Mouse (Mus musculus): ENCODE results near the gene Cfc1. TPM values are rescaled to one million over a fixed set of nuclear protein-coding genes. Genes with fewer than 3 reads are reported as not detected.
"Not testable (repeated sequence)": the region's sequence is repeated elsewhere in the genome, so short reads cannot be mapped to it uniquely, and the experiment has no call there.

Cfc1 gene
- not detected for total RNA-seq (2021)
- long read RNA-seq, experiment 1, result 0 reads
- long read RNA-seq, experiment 2, result 0 reads

GRCm38 (mm10) chr1:34535043-34535698, at the start of gene Cfc1:
Gene Cfc1, plus strand, starts transcription at chr1:34535648.
- DNase-seq (ENCODE audit: low spot score in 2 of 2); intact Hi-C loops (cut with DNase I): not testable (repeated sequence)

DNA sequence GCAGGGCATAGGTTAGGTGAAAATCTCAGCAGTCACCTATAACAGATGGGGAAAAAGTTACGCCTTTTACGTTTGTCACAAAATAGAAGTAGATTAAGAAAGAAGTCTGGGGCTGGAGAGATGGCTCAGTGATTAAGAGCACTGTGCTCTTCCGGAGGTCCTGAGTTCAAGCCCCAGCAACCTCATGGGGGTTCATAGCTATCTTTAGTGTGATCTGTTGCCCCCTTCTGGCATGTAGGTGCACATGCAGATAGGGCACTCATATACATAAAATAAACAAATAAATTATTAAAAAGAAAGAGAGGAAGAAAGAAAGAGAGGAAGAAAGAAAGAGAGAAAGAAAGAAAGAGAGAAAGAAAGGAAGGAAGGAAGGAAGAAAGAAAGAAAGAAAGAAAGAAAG, 48.1 kb upstream of the Cfc1 start:
- no peak for DNase-seq (ENCODE audit: low spot score in 2 of 2)
- intact Hi-C loops (cut with DNase I), result no loop called here

DNA sequence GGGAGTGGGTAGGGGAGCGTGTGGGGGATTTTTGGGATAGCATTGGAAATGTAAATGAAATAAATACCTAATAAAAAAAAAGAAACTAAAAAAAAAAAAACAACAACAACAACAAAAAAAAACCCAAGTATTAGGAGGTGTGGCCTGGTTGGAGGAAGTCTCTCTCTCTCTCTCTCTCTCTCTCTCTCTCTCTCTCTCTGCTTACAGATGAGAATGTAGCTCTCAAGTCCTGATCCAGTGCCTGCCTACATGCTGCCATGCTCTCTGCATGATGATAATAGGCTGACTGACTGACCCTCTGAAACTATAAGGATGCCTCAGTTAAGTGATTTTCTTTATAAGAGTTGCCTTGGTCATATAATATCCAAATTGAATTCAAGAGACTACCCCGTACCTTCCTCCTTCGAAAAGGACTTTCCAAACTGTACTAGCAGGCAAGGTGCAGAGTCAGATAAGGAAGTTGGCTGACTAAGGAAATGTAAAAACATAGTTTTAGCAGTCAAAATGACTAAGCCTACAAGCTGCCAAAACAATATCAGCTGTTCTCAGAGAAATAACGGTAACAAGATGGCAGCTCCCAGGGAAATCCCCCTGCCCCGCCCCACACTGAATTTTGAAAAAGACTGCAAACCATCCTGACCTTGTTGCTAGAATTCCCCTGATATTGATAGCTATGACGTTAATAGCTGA, 45.5 kb upstream of the Cfc1 start:
- intact Hi-C loops (cut with DNase I), result no loop called here

GRCm38 (mm10) chr1:34491480-34491879, 44.0 kb upstream of the Cfc1 start:
- DNase-seq (ENCODE audit: low spot score in 2 of 2), result no peak
- intact Hi-C loops (cut with DNase I), result no loop called here

More for the DNA sequence above, 45.5 kb upstream of the Cfc1 start:
- no peak for DNase-seq (ENCODE audit: low spot score in 2 of 2)

DNA sequence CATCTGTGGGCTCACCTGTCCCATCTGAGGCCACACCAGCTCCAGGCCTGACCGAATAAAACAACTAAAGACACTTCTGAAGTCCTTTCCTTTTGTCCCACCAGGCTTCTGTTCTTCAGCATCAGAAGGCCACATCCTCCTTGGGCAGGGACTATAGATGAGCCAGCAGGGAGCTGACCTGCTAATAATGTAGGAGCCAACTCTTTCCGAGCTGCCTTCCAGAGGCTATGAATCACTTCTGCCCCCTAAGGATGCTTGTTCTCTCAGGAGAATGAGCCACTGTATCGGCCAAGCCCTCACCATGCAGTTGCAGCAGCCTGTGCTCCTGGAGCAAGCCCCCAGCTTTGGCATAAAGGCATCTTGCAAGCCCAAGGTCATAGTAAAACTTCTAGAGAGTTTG, 32.5 kb upstream of the Cfc1 start:
- no peak for DNase-seq (ENCODE audit: low spot score in 2 of 2)
- intact Hi-C loops (cut with DNase I), result loop anchor here (5.0 kb wide), 1 partner anchor 49 kb away; no protein-coding TSS in a partner anchor

DNA sequence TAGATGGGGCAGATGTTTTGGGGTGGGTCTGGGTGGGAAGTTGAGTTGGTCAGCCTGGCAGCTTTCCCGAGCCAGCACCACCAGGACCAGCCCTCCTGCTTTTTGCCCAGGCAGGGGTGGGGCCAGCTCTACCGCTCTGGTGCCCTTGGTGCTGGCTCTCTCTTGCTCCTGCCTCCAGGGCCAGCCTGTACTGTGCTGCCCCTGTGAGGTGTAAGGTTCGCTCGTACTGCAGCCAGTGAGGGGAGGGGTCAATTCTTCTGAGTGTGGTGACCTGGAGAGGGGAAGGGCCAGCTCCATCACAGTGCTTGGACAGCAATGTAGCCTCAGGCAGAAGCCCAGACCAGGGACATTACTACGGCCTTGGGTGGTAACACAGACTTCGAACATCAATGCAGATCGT, 30.1 kb upstream of the Cfc1 start:
- no peak for DNase-seq (ENCODE audit: low spot score in 2 of 2)
- intact Hi-C loops (cut with DNase I), result no loop called here

DNA sequence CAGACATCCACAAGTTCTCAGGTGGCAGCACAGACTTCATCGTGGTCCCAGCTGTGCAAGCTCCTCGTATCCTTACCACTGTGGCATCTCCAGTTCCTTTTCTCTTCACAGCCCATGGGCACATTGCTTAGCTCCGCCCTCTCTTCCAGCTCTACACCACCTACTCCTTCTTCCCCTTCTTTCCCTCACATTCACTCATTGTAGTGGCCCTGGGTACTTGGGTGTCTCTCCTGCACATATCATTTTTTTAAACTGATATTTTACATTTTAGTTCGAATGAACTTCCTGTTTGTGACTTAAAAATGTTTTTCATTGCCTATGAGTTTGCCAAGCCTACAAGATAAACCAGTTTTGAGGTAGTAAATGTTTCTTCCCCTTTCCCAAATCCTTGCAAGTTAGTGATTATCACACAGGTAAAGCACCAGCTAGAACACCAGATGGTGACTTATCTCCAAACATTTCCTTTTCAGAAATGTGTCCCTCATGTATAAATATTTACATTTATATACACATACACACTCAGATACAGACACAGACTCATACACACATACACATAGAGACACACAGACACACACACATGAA, 29.4 kb upstream of the Cfc1 start:
- no peak for DNase-seq (ENCODE audit: low spot score in 2 of 2)
- intact Hi-C loops (cut with DNase I), result no loop called here

GRCm38 (mm10) chr1:34507986-34508385, 27.5 kb upstream of the Cfc1 start:
- intact Hi-C loops (cut with DNase I), result no loop called here

DNA sequence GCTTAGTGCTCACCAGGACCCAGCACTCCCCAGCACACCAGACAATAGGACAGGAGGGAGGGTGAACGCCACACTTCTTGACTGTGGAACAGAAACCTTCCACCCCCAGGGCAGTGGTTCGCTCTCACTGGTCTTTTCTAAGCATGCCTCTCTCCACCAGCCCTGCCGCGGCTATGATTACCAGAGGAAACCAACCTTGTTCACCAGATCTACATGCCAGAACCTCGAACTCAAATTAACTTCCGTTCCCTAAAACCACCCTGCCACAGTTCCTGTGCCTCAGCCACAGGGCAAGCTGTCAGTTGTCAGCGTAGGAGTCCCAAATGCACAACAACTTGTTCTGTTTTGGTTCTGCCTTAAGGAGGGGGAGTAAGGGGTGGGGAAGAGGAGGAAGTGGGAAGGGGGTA, 24.9 kb upstream of the Cfc1 start:
- intact Hi-C loops (cut with DNase I), result no loop called here
- no peak for DNase-seq (ENCODE audit: low spot score in 2 of 2)

More at GRCm38 (mm10) chr1:34507986-34508385, 27.5 kb upstream of the Cfc1 start:
- DNase-seq (ENCODE audit: low spot score in 2 of 2), result no peak

DNA sequence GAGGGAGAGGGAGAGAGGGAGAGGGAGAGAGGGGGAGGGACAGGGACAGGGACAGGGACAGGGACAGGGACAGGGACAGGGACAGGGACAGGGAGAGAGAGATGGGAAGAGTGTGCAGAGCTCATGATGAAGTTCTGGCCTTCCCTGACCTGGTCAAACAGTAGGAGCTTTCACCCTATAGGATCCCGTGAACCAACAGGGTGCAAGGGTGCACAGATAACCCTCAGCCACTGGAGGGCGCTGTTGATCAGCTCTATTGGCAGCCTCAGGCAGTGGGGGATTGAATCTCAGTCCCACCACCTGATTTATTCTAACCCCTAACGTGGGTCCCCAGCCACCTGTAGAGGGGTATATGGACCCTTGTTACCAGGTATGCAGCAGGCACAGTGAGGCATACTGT, 24.4 kb upstream of the Cfc1 start:
- intact Hi-C loops (cut with DNase I), result no loop called here

DNA sequence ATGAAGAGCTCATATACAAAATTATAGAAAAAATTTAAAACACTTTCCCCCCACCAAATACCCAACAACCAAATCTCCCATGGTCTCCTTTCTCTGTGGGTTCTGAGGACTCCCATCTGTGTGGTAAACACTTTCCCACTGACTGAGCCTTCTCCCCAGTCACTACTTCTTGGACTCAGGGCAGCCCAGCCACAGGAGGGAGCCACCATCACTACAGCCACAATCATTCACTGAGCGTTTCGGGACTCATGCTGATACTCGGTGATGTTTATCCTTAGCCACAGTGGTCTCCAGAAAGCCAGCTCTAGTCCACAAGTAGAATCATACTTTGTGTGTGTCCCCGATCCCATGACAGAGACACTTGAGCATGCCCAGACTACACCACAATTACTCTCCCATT, 22.4 kb upstream of the Cfc1 start:
- intact Hi-C loops (cut with DNase I), result no loop called here
- DNase-seq (ENCODE audit: low spot score in 2 of 2), result no peak

More for the DNA sequence above, 24.4 kb upstream of the Cfc1 start:
- DNase-seq (ENCODE audit: low spot score in 2 of 2), result peak; percentile 37 to 56

- peak in 1 of 2 experiments; percentile 16 for DNase-seq (ENCODE audit: low spot score in 2 of 2)
- intact Hi-C loops (cut with DNase I), result no loop called here
Measured at GRCm38 (mm10) chr1:34516595-34516994, 18.9 kb upstream of the Cfc1 start.

GRCm38 (mm10) chr1:34517297-34517696, 18.2 kb upstream of the Cfc1 start:
- DNase-seq (ENCODE audit: low spot score in 2 of 2); intact Hi-C loops (cut with DNase I): not testable (repeated sequence)

GRCm38 (mm10) chr1:34517797-34518196, 17.7 kb upstream of the Cfc1 start:
- DNase-seq (ENCODE audit: low spot score in 2 of 2); intact Hi-C loops (cut with DNase I): not testable (repeated sequence)

DNA sequence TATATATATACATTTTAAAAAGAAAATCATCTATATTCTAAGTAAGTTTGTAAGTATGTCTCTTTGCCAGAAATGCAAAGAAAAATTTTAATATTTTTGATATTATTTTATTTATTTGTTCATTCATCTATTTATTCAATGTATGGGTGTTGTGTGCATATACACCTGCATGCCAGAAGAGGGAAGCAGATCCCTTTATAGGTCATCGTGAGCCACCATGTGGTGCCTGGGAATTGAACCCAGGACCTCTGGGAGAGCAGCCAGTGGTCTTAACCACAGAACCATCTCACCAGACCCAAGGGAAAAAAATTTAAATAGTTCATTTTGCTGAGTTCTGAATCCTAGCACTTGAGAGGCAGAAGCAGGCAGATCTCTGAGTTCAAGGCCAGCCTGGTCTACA, 17.2 kb upstream of the Cfc1 start:
- intact Hi-C loops (cut with DNase I), result no loop called here

DNA sequence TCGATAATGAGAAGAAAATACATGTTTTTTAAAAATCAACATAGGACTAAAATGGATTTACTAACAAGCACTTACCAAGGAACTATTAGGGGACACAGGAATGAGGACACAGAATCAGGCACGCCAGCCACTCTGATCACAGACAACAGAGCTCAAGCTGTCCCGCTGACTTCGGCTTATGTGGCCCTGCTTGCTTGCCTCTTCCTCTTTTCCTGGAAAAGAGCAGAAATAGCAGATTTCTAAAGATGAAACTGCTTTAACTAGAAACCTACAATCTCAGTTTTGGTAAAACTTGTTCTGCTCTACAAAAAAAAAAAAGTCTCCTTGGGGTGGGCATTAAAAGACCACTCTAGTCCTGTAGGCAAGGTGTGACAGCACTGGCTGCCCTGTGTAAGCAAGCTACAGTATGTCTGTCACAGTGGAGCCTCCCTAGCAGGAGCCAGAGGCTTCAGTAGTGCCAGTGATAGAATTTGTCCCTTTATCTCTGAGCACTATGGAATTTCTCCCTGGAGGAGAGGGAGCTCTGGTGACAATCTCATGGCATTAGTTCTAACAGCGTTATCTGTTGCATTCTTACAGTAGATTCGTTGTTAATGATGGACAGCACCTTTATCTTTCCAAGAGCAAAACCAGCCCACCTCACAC, 13.1 kb upstream of the Cfc1 start:
- intact Hi-C loops (cut with DNase I), result no loop called here
- no peak for DNase-seq (ENCODE audit: low spot score in 2 of 2)

More for the DNA sequence above, 17.2 kb upstream of the Cfc1 start:
- no peak for DNase-seq (ENCODE audit: low spot score in 2 of 2)

DNA sequence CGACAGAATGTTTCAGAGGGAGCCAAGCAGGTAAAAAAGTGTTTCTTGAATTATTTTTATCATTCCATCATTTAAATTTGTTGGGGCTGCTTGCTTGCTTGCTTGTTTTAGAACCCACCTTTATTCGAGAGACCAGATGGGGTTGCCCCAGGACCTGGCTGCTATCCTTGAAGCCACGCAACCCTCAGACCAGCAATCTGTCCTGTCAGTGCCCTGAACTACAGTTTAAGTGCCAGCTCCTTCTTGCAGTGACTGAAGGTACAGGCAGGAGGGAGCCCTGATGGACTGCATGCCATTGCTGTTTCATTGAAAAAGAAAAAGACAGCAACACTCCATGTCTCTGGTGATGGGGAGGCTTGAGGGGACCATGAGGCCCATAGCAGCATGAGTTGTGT, 12.6 kb upstream of the Cfc1 start:
- intact Hi-C loops (cut with DNase I), result no loop called here
- DNase-seq (ENCODE audit: low spot score in 2 of 2), result no peak

GRCm38 (mm10) chr1:34523647-34524046, 11.8 kb upstream of the Cfc1 start:
- no peak for DNase-seq (ENCODE audit: low spot score in 2 of 2)
- intact Hi-C loops (cut with DNase I), result no loop called here

DNA sequence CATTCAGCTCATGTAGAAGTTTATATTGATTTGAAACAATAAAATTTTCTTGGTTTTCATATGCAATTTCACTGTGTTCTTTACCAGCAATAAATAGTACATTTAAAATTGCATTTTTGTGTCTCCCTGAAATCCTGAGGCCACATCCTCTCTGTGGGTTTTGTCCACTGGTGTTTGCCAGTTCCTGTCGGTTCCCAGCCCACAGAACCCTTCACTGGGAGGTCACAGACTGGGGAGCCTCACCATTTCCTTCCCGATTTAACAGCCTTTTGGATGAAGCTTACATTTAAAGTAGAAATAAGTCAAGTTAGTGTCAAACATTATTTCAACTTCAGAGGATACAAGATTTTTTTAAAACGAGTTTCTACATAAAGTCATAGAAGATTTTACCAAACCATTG, 874 bp upstream of the Cfc1 start:
- DNase-seq (ENCODE audit: low spot score in 2 of 2); intact Hi-C loops (cut with DNase I): not testable (repeated sequence)

- DNase-seq (ENCODE audit: low spot score in 2 of 2), result no peak
- intact Hi-C loops (cut with DNase I), result no loop called here
Measured at GRCm38 (mm10) chr1:34536291-34536766, 881 bp downstream of the Cfc1 start.

All from left cerebral cortex, postnatal 14 days (tissue).